Mouse (Mus musculus) kidney, postnatal 4 days (tissue): ENCODE results near the gene Spon1.

Experiments used
- DNase-seq, 2 experiments: peaks; one replicate each; pipeline ENCODE4 v3.0.0; 2021; ENCODE audit warnings: mixed read lengths in 2 of 2

Gene Spon1

GRCm38 (mm10) chr7:113909161-113909825 lies 143.5 kb downstream of the Spon1 start:
- DNase-seq, result peak; percentile 61 to 66

GRCm38 (mm10) chr7:113910856-113911255 lies 145.1 kb downstream of the Spon1 start:
- no peak for DNase-seq

GRCm38 (mm10) chr7:113915936-113916335 lies 150.1 kb downstream of the Spon1 start:
- DNase-seq, result no peak

GRCm38 (mm10) chr7:113918916-113919315 lies 153.1 kb downstream of the Spon1 start:
- DNase-seq, result no peak

GRCm38 (mm10) chr7:113919505-113919904 lies 153.7 kb downstream of the Spon1 start:
- DNase-seq, result no peak

GRCm38 (mm10) chr7:113920056-113920455 lies 154.3 kb downstream of the Spon1 start:
- no peak for DNase-seq

GRCm38 (mm10) chr7:113924561-113924960 lies 158.8 kb downstream of the Spon1 start:
- DNase-seq, result no peak

- no peak for DNase-seq
Measured at GRCm38 (mm10) chr7:113950888-113951287, 185.1 kb downstream of the Spon1 start.

- no peak for DNase-seq
Measured at GRCm38 (mm10) chr7:113955431-113955830, 189.6 kb downstream of the Spon1 start.

GRCm38 (mm10) chr7:113960841-113961499 lies 195.2 kb downstream of the Spon1 start:
- DNase-seq, result no peak

GRCm38 (mm10) chr7:113961500-113961895 lies 195.7 kb downstream of the Spon1 start:
- no peak for DNase-seq

GRCm38 (mm10) chr7:113962078-113962477 lies 196.3 kb downstream of the Spon1 start:
- no peak for DNase-seq

GRCm38 (mm10) chr7:113963766-113964165 lies 198.0 kb downstream of the Spon1 start:
- DNase-seq, result peak in 1 of 2 experiments; percentile 22

GRCm38 (mm10) chr7:113965625-113966024 lies 199.8 kb downstream of the Spon1 start:
- DNase-seq, result peak; percentile 15 to 17

- DNase-seq, result no peak
Measured at GRCm38 (mm10) chr7:113969182-113969581, 203.4 kb downstream of the Spon1 start.

GRCm38 (mm10) chr7:113972536-113972935 lies 206.7 kb downstream of the Spon1 start:
- DNase-seq, result no peak

GRCm38 (mm10) chr7:113986406-113987134 lies 220.8 kb downstream of the Spon1 start:
- DNase-seq, result no peak

- no peak for DNase-seq
Measured at GRCm38 (mm10) chr7:113988156-113988555, 222.4 kb downstream of the Spon1 start.

GRCm38 (mm10) chr7:113997675-113998354 lies 232.0 kb downstream of the Spon1 start:
- peak; percentile 34 to 49 for DNase-seq

- DNase-seq, result no peak
Measured at GRCm38 (mm10) chr7:114004171-114004570, 238.4 kb downstream of the Spon1 start.

GRCm38 (mm10) chr7:114005499-114005898 lies 239.7 kb downstream of the Spon1 start:
- no peak for DNase-seq

GRCm38 (mm10) chr7:114006456-114006855 lies 240.7 kb downstream of the Spon1 start:
- no peak for DNase-seq

GRCm38 (mm10) chr7:114007565-114007964 lies 241.8 kb downstream of the Spon1 start:
- DNase-seq, result peak; percentile 52 to 55
